Mouse (Mus musculus): ENCODE data around the gene Lemd1. TPM values are rescaled to one million over a fixed set of nuclear protein-coding genes. Genes with fewer than 3 reads are reported as not detected.

Gene Lemd1
- total and polyA plus RNA-seq, 3 experiments, result not detected

DNA sequence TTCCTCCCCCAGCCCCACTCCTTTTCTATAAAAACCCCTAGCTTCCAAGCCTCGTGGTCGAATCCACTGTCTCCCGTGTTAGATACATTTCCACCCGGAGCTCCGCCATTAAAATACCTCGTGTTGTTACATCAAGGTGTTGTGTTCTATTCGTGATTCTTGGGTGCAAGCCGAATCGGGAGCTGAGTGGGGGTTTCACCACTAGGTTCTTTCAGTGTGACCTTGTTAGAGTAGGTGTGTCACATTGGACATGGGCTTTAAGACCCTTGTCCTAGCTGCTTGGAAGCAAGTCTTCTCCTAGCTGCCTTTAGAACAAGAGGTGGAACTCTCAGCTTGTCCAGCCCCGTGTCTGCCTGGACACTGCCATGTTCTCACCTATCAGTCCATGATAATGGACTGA lies 74.7 kb downstream of the Lemd1 start:
- intact Hi-C loops (cut with DNase I), result no loop called here
- no peak for TF ChIP-seq POLR2A (IDR thresholded peaks at IDR 0.05; ENCODE audit: insufficient read depth, low read depth, low read length)
- TF ChIP-seq EP300 (IDR thresholded peaks at IDR 0.05; ENCODE audit: insufficient read depth, low read depth, low read length), result no peak
- TF ChIP-seq CTCF (IDR thresholded peaks at IDR 0.05), result no peak
- no peaks in the 10 kb centered on the region for H3K79me2 ChIP-seq (replicated peaks; ENCODE audit: control insufficient read depth, insufficient read depth, low read length)
- no peak overlapping the region for H3K9ac ChIP-seq (ENCODE audit: low read depth, low read length)
- no peaks in the 10 kb centered on the region for H3K4me1 ChIP-seq (ENCODE audit: control insufficient read depth, insufficient read depth, low read length)
- 86% methylated on average over 10 of the region's 10 CpGs for WGBS
- H3K27me3 ChIP-seq (ENCODE audit: control insufficient read depth, insufficient read depth, low read length), result no peaks in the 10 kb centered on the region
- H3K36me3 ChIP-seq (ENCODE audit: control insufficient read depth, insufficient read depth, low read length), result no peaks in the 10 kb centered on the region
- no peak overlapping the region for H3K27ac ChIP-seq
- DNase-seq, result no peak
- no peak overlapping the region for H3K4me3 ChIP-seq

DNA sequence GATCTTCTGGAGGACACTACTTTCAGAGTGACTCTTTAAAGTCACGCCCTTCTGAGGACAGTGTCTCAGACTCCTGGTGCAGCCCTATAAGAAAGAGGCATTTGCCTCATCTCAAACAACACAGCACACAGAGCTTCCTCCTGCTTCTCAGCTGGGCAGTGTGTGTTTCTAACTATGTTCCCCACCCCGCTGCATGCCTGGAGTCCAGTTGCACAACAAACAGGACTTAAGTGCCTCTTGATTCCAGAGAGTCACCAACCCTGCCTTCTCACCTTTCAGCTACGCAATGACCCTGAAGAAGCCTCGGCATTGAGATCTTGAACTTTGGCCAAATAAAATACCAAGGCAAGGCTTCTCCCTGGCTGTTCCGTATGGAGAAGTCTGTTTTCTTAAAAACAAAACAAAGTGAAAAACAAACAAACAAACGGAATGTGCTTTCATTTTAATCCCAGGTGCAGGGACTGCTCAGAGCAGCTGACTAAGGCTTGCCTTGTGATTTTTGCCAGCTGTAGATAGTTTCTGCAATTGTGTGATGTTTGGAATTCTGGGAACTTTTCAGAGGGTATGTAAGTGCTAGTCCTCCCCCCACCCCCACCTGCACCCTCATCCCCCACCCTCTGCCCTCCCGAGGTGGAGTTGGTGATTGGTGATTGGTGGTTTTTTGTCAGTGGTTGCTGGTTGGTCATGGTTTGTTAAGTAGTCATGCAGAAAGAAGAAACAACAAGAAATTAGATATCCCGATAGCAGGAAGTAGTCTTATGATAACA lies 75.7 kb downstream of the Lemd1 start:
- WGBS, result 29% methylated on average over 8 of the region's 8 CpGs
- H3K27ac ChIP-seq, result no peak overlapping the region
- no peaks in the 10 kb centered on the region for H3K36me3 ChIP-seq (ENCODE audit: control insufficient read depth, insufficient read depth, low read length)
- intact Hi-C loops (cut with DNase I), result no loop called here
- no peaks in the 10 kb centered on the region for H3K4me1 ChIP-seq (ENCODE audit: control insufficient read depth, insufficient read depth, low read length)
- no peak overlapping the region for H3K9ac ChIP-seq (ENCODE audit: low read depth, low read length)
- no peaks in the 10 kb centered on the region for H3K27me3 ChIP-seq (ENCODE audit: control insufficient read depth, insufficient read depth, low read length)
- H3K4me3 ChIP-seq, result no peak overlapping the region
- no peak for DNase-seq
- no peak for TF ChIP-seq EP300 (IDR thresholded peaks at IDR 0.05; ENCODE audit: insufficient read depth, low read depth, low read length)
- no peak for TF ChIP-seq POLR2A (IDR thresholded peaks at IDR 0.05; ENCODE audit: insufficient read depth, low read depth, low read length)
- no peak for TF ChIP-seq CTCF (IDR thresholded peaks at IDR 0.05)
- no peaks in the 10 kb centered on the region for H3K79me2 ChIP-seq (replicated peaks; ENCODE audit: control insufficient read depth, insufficient read depth, low read length)

DNA sequence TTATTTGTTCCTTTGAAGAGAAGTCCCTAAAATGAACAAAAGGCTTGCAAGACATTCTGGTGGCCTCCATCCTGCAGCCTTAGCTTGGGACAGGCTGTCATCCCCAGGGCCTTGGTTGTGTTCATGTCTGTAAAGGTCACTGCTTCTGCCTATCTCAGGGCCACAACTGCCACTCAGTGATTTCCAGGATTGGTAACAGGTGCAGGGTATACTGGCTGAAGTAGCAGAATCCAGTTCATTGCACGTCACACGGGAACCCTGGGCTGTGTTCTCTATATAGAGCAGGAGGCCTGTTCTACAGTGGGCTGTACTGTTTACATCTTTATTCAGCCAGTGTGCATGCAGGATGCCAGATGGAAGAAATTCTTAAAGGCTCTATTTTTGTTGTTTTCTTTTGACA lies 76.7 kb downstream of the Lemd1 start:
- intact Hi-C loops (cut with DNase I), result no loop called here
- 83% methylated on average over 2 of the region's 2 CpGs for WGBS

DNA sequence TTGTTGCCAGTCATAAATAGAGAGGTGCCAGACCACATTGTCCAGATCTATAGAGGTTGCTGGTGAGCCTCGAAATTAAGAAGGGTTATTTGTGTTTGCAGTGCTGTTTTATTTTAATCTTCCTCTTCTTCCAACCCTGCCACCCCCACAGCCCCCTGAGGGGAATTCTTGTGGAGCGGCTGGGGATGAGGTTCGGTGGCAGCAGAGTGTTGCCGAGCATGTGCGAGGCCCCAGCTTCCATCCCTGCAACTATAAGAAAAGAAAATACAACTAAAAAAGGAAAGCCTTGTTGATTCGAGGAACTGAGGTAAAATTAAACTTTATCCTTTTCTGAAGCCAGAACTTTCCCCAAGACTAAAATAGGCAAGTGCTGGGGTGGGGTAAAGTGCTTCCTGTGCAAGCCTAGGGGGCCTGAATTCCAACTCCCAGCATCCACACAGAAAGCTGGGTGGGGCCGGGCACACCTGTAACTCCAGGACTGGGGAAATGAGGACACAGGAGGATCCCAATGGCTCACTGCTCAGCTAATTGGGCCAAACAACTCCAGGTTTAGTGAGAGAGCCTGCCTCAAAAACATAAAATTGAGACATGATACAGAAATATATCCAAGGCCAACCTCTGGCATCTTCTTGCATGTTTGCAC lies 77.3 kb downstream of the Lemd1 start:
- intact Hi-C loops (cut with DNase I), result no loop called here
- WGBS, result 69% methylated on average over 7 of the region's 7 CpGs
- H3K27ac ChIP-seq, result no peak overlapping the region

More for the DNA sequence above, 76.7 kb downstream of the Lemd1 start:
- H3K27ac ChIP-seq, result no peak overlapping the region
- no peak overlapping the region for H3K4me3 ChIP-seq
- DNase-seq, result no peak
- H3K79me2 ChIP-seq (replicated peaks; ENCODE audit: control insufficient read depth, insufficient read depth, low read length), result no peaks in the 10 kb centered on the region
- TF ChIP-seq POLR2A (IDR thresholded peaks at IDR 0.05; ENCODE audit: insufficient read depth, low read depth, low read length) (no peak), EP300 (IDR thresholded peaks at IDR 0.05; ENCODE audit: insufficient read depth, low read depth, low read length) (no peak), CTCF (IDR thresholded peaks at IDR 0.05) (no peak)
- H3K27me3 ChIP-seq (ENCODE audit: control insufficient read depth, insufficient read depth, low read length), result no peaks in the 10 kb centered on the region
- H3K36me3 ChIP-seq (ENCODE audit: control insufficient read depth, insufficient read depth, low read length), result no peaks in the 10 kb centered on the region
- H3K9ac ChIP-seq (ENCODE audit: low read depth, low read length), result no peak overlapping the region
- no peaks in the 10 kb centered on the region for H3K4me1 ChIP-seq (ENCODE audit: control insufficient read depth, insufficient read depth, low read length)

DNA sequence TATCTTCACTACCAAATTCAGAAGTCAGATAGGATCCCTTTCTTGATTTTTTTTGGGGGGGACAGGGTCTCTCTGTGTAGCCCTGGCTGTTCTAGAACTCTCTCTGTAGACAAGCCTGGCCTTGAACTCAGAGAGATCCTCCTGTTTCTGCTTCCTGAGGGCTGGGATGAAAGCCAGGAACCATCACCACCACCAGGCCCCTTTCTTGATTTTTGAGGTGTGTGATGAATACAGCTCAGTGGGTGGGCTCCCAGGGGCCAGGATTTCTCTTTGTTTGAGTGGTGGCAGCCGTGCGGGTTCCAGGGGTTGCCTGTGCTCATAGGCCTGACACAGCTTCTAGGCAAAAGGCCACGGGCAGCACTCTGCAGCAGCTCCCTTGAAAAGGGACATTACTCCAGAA lies 80.0 kb downstream of the Lemd1 start:
- DNase-seq, result no peak
- Histone ChIP-seq H3K9ac (ENCODE audit: low read depth, low read length) (no peak overlapping the region), H3K4me1 (ENCODE audit: control insufficient read depth, insufficient read depth, low read length) (no peaks in the 10 kb centered on the region), H3K36me3 (ENCODE audit: control insufficient read depth, insufficient read depth, low read length) (no peaks in the 10 kb centered on the region), H3K79me2 (replicated peaks; ENCODE audit: control insufficient read depth, insufficient read depth, low read length) (no peaks in the 10 kb centered on the region), H3K27me3 (ENCODE audit: control insufficient read depth, insufficient read depth, low read length) (no peaks in the 10 kb centered on the region), H3K27ac (no peak overlapping the region), H3K4me3 (no peak overlapping the region)
- WGBS, result 84% methylated on average over 3 of the region's 3 CpGs
- no peak for TF ChIP-seq EP300 (IDR thresholded peaks at IDR 0.05; ENCODE audit: insufficient read depth, low read depth, low read length)
- no peak for TF ChIP-seq POLR2A (IDR thresholded peaks at IDR 0.05; ENCODE audit: insufficient read depth, low read depth, low read length)
- no peak for TF ChIP-seq CTCF (IDR thresholded peaks at IDR 0.05)
- intact Hi-C loops (cut with DNase I), result no loop called here

More for the DNA sequence above, 77.3 kb downstream of the Lemd1 start:
- DNase-seq, result no peak
- no peaks in the 10 kb centered on the region for H3K4me1 ChIP-seq (ENCODE audit: control insufficient read depth, insufficient read depth, low read length)
- TF ChIP-seq CTCF (IDR thresholded peaks at IDR 0.05), result no peak
- no peak for TF ChIP-seq POLR2A (IDR thresholded peaks at IDR 0.05; ENCODE audit: insufficient read depth, low read depth, low read length)
- no peak for TF ChIP-seq EP300 (IDR thresholded peaks at IDR 0.05; ENCODE audit: insufficient read depth, low read depth, low read length)
- no peaks in the 10 kb centered on the region for H3K27me3 ChIP-seq (ENCODE audit: control insufficient read depth, insufficient read depth, low read length)
- no peak overlapping the region for H3K4me3 ChIP-seq
- no peaks in the 10 kb centered on the region for H3K36me3 ChIP-seq (ENCODE audit: control insufficient read depth, insufficient read depth, low read length)
- no peak overlapping the region for H3K9ac ChIP-seq (ENCODE audit: low read depth, low read length)
- H3K79me2 ChIP-seq (replicated peaks; ENCODE audit: control insufficient read depth, insufficient read depth, low read length), result no peaks in the 10 kb centered on the region

DNA sequence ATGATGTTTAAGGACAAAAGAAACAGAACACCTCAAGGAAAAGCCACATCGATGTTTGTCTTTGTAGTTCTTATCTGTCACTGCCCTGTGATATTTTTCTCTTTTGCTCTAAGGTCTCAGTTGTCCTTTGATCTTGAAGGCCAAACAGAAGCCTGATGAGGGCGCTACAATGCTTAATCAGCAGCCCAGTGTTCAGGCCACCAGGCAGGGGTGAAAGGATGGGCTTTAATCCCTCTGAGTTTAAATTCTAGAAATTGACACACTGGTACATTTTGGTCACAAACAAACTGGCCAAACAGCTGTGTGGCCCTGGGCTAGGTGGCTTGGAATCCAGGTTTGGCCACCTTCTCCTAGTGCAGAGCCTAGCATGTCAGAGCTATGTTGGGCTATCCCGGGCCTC lies 85.5 kb downstream of the Lemd1 start:
- 64% methylated on average over 3 of the region's 3 CpGs for WGBS
- no peak for TF ChIP-seq POLR2A (IDR thresholded peaks at IDR 0.05; ENCODE audit: insufficient read depth, low read depth, low read length)
- H3K27me3 ChIP-seq (ENCODE audit: control insufficient read depth, insufficient read depth, low read length), result no peaks in the 10 kb centered on the region
- intact Hi-C loops (cut with DNase I), result no loop called here
- H3K27ac ChIP-seq, result no peak overlapping the region
- no peaks in the 10 kb centered on the region for H3K36me3 ChIP-seq (ENCODE audit: control insufficient read depth, insufficient read depth, low read length)
- H3K9ac ChIP-seq (ENCODE audit: low read depth, low read length), result no peak overlapping the region
- no peak for DNase-seq
- no peaks in the 10 kb centered on the region for H3K79me2 ChIP-seq (replicated peaks; ENCODE audit: control insufficient read depth, insufficient read depth, low read length)
- H3K4me3 ChIP-seq, result no peak overlapping the region
- no peaks in the 10 kb centered on the region for H3K4me1 ChIP-seq (ENCODE audit: control insufficient read depth, insufficient read depth, low read length)
